Mouse (Mus musculus) CD4-positive, CD25-positive, alpha-beta regulatory T cell, adult 4 months (primary cell): ENCODE measurements around the gene Slc25a39. TPM values are rescaled to one million over a fixed set of nuclear protein-coding genes. Genes with fewer than 3 reads are reported as not detected.
"Not testable (repeated sequence)": the region's sequence is repeated elsewhere in the genome, so short reads cannot be mapped to it uniquely, and the experiment has no call there.

Experiments
- ATAC-seq: one replicate; pipeline ENCODE4 v1.8.0; 2017
- polyA plus RNA-seq, 2 experiments: library from polyadenylated mRNA; unstranded; fragments of 100-300 nt; shearing (Covaris generic); gene quantifications; one replicate each; pipeline ENCODE4 v1.2.1; 2017

Slc25a39 gene
- polyA plus RNA-seq, 2 experiments from 2014 or later: 44.0 to 44.2 TPM

DNA sequence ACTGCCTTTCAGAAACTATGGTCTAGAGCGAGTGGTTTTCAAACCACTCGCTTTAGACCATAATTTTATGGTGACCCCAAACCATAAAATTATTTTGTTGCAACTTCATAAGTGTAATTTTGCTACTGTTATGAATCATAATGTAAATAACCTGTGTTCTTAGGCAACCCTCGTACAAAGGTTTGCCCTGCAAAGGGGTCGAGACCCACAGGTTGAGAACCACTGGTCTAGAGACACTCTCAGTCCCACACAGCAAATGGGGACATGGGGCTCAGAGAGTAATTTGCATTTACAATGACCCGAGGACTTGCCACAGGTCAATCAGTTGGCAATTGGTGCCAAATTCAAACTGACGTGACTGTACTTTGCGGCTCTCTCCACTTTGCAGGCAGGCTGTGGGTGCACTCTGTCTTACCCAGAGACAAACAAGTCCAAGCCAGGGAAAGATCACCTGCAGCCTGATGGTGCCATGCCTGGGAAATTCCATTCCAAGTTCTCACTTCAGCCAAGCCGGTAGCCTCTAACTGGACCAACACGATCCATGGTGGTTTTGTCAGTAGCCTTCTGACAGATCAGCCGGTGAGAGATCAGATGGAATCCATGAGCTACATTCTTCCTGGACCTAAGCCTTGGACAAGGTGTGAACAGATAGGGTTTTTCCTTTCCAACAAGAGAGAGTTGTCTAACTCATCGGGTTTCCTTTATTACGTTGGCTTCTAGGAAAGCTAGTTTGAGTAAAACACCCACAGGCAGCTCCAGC is 35.6 kb downstream of the Slc25a39 start:
- no peak for ATAC-seq

DNA sequence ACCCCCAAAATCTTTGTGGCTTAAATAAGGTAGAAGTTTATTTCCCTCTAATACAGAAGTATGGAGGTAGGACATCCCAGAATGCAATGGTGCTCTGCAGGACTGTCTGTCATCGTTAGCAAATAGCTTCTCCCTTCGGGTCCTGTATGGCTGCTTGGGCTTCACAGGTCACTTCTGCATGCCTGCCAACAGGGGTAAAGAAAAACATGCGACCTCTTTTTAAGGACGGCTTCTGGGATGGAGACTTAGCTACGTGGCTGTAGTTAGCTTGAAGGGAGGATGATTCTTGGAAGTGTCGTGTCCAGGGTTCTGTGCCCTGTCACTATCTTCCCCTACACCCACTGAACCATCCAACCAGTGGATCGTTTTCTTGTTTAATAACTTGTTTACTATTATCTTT is 37.5 kb downstream of the Slc25a39 start:
- ATAC-seq: no peak

DNA sequence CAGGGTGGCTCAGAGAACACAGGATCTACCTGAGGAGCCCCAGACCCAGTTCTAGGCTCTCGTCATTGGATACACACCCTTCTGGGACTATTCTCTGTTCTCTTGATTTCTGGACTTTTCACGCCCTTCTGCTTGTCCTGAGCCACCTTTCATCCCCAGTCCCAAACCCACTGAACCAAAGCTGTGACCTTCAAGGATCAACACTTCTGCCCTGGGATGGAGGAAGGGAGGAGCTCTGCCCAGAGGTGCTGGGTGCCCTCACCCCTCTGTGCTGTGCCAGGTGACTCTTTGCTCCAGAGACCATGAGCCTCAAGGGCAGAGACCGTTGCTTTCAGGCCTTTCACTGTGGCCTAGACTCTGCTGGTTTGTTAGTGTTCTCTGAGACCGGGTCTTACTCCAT is 38.5 kb downstream of the Slc25a39 start:
- ATAC-seq: no peak

DNA sequence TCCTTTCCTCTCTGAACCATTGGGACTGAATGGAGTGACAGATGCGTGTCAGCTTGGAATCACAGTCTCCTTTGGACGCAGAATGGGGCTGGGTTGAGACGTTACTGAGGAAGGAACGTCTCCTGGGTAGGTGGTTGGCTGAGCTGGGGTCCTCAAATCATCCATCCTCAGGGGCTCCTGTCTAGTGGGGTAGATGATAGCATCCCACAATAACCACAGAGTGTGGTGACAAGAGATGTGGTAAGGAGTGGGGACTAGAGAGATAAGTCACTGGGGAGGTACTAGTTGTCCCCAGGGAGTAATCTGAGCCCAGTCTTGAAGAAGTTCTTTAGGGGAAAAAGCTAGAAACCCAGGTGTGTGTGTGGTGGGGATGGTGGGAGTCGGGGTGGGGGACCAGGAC is 39.4 kb downstream of the Slc25a39 start:
- no peak for ATAC-seq

DNA sequence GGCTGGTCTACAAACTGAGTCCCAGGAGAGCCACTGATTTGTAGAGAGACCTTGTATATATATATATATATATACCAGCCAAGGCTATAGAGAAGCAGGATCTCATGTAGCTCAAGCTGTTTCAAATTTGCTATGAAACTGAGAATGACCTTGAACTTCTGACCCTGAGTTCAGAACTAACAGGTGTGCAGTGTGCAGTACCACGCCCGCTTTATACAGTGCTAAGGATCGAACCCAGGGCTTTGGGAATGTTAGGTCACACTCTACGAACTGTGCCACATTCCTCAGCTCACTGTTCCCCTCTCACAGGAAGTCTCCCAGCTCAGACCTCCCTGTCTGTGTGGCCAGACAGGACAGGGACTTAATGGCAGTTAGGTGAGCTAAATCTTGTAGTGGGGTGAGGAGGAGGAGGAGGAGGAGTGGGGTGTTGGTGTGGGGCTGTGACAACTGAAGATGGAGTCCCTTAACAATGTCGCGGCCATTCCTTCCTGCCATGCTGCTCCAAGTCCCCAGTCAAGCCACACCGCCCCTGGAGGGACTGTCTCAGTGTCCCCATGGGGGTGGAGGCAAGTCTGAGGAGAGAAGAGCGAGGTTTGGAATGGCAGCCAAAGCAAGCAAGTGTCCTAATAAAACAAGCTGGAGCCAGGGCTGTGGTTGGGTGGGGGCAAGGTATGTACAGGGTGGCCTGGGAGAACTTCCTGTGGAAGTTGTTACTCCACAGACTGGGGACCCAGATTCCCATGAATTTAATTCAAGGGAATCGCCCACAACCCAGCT is 40.1 kb downstream of the Slc25a39 start:
- no peak for ATAC-seq

DNA sequence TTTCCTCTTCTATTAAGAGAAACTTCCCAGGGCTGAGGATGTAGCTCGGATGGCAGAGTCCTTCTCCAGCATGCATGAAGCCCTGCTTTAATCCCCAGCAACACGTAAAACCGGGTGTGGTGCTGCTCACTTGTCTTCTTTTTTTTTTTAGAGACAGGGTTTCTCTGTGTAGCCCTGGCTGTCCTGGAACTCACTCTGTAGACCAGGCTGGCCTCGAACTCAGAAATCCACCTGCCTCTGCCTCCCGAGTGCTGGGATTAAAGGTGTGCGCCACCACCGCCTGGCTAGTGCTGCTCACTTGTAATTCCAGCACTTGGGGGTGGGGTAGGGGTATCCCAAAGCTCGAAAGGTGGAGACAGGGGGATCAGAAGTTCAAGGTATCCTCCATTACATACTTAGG is 41.6 kb downstream of the Slc25a39 start, which contains the start of gene Slc4a1:
TSS of gene Slc4a1 (minus strand) at position 101 of the 400 bp plus-strand sequence.
- not testable (repeated sequence) for ATAC-seq

DNA sequence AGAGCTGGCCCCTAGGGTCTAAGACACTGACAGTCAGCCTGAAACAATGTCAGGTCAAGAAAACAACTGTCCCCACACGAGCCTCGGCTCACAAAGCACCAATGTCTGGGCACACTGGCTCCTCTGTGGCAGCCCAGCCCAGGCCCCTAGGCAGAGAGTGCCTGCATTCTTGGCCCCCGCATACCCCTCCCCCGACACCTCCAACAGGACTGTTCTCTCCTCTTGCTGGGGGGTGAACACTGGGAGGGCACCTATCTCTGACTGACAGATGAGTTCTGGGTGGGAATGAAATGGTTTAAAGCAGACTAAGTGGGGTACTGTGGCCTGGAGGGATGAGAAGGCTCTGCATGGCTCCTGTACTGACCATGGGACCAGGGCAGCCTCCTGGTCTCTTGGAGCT is 42.0 kb downstream of the Slc25a39 start:
- no peak for ATAC-seq

DNA sequence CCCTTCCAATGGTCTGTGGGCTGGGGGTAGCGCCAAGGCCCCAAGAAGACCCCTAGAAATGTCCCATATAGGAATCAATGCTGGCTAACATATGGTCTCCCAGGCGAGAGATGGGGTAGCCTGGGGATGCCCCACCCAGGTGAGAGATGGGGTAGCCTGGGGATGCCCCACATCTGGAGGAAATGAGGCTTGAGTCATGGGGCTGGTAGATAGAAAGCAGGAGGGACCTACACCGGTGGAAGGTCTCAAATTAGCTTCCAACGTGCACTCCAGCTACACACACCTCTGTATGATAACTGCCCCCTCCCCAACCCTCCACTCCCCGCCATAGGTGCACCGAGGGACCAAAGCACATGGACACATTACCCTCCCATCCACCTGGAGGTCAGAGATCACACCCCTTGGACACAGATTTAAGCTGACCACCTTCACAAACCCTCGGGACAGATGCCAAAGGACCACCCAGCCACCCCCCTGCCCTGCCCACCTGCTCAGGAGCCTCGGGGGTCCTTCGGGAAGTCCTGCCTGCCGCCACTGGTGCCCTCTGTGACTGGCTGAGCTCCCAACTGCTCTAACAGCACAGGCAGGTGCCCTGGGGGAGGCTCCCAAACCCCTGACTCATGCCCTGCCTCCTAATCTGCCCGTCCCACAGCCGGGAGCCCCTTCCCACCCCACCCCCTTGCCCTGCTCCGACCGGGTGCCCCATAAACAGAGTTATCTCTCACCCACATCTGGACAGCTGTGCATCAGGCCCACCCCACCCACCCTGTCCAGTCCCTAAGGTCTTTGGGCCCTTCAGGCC is 43.0 kb downstream of the Slc25a39 start:
- no peak for ATAC-seq

DNA sequence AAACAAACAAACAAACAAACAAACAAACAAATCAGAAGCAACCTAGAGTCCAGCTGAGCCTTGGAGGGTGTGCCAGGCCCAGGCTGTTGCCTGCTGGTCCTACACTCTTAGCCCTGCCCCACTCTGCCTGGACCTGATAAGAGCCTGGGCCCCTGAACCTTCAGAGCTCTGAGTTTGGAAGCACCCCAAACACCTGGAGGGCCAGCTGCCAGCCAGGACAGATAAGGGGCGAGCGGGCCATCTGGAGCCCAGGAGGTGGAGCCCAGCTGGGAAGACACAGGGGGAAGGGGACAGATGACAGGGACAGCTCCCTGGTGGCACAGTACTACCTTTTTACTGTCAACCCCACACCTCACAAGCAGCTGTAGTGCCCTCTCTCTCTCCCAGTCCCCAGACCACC is 44.1 kb downstream of the Slc25a39 start:
- no peak for ATAC-seq

DNA sequence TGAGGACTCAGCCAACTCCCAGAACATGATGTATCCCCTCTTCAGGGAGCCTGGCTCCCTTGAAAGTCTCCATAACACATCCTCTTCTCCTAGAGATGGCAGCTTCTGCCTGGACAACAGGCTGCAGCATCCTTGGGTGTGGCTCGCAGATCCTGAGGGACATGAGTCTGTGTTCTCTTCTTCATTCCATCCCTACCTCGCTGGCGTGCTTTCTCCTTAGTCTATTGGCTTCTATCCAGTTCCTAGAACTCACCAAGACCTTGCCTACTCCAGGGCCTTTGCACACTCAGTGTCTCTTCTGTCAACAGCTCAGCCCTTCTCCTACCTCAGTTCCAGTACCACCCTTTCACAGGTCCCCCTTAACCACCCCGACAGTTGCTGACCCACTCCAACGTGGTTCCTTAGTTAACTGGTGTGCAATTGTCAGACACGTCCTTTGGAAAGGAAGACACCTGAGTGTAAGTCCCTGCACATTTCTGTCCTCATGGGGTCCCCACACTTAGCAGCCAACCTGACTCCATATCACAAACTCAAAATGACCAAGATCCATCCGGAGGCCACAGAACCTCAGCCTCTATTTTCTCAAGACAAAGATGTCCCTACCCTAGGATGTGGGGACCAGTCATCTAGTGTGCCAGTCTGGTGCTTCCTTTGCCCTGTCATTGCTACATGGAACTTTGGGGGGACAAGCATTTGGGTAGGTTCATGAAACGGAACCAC is 45.8 kb downstream of the Slc25a39 start:
- no peak for ATAC-seq

DNA sequence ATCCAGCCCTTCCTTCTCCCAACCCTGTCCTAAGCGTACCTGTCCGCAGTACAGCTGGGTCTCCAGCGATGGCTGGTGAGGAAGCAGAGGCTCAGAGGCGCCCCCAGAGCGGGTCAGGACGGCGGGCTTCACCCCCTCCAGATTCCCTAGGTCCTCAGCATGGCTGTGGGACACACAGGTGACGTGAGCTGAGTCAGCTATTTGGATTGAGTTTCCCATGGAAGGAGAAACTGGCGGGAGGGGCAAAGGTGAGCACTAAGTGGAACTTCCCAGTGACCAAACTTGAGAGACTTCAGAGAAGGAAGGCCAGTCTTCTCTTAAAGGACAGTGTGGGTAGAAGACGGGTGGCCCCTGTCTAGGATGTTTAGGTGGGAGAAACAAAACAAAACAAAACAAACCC is 49.4 kb downstream of the Slc25a39 start:
- ATAC-seq: no peak

DNA sequence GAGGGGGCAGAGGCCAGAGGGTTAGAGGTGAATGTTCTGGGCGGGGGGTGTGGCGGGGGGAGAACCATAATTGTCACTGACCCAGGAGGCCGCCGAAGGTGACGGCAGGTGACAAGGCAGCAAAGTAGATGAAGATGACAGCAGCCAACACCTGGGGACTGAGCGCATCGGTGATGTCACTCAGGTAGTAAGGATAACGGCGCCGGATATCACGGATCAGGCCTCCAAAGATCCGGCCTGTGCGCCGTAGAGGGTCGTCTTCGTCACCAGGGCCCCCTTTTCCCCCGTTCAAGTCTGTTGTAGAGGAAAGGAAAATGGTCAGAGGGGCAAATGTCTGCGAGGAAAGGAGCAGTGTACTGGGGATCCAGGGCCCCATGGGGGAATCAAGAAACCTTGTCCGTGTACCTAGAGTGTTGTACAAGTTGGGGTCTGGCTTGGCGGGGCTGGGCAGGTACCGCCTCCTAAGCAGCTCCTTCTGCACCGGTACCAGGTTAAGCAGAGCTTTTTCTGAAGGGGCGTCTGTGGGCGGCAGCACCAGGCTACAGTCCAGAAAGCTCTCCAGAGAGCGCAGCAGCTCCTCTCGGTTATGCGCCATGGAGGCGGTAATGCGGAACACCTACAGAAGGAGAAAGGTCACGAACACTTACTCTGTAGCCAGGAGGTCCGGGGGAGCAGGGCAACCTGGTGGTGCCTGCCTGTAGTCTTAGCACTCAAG is 51.0 kb downstream of the Slc25a39 start:
- no peak for ATAC-seq

DNA sequence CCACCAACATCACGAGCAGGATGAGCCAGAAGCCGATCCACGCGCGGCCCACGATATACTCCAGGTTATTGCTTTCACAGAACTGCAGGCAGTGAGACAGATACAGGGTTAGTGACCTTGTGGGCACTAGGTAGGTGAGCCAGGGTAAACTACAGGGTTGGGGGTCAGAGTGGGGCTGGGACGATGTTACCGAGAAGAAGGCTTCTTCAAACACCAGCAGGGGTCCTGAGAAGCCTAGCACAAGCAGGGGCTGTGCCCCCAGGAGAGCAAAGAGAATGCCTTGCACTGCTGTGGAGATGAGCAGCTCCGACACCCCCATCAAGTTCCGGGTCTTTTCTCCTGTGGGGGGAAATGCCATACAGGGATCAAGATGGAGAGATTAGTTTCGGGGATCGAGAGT is 51.6 kb downstream of the Slc25a39 start:
- ATAC-seq: no peak

DNA sequence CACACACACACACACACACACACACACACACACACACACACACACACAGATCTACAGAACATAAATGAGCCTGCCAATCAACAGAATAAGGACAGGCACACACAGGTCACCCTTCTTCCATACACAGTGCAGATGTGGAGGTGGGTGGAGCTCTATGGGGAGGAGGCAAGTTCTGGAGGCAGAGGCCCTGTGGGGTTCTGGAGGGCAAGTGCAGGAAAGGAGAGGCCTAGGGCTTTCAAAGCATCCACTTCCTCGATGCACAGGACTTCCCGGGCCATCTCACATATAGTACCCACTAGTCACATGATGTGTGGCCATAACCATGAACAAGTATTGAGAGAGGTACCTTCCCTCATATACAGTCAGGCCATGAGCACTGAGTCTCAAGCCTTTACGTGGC is 52.2 kb downstream of the Slc25a39 start:
- no peak for ATAC-seq

DNA sequence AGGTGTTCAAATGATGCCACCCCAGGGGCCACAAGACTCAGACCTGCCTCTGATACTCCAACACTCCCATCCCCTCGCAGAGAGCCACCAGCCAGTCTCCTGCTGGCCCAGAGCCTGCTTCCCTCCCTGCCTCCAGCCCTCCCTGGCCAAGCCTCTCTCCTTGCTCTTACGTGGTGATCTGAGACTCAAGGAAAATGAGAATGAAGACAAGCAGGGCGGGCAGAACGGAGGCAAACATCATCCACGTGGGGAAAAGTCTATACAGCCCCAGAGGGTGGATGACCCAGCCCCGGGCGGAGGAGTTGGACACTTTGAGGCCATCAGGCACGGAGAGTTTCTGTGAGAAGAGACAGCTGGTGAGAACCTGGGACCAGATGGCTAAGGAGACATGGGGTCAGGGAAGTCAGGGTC is 54.7 kb downstream of the Slc25a39 start:
- no peak for ATAC-seq

Other genes with a start within 250 kb of the Slc25a39 start
- gene Lsm12, start 222.7 kb downstream of the Slc25a39 start, polyA plus RNA-seq: 10 to 100 TPM; 33.4 to 69.4 TPM
- gene G6pc3, start 218.3 kb downstream of the Slc25a39 start, polyA plus RNA-seq: 10 to 100 TPM; 29.1 to 53.9 TPM
- gene Hdac5, start 177.8 kb downstream of the Slc25a39 start, polyA plus RNA-seq: 10 to 100 TPM in 1 of 2 experiments, 1 to 10 TPM in 1; 6.5 to 12.3 TPM
- 1 to 10 TPM in 1 of 2 experiments, under 1 TPM in 1; 0.40 to 1.8 TPM for gene BC030867, start 159.1 kb downstream of the Slc25a39 start, polyA plus RNA-seq
- gene Asb16, start 139.2 kb downstream of the Slc25a39 start, polyA plus RNA-seq: not detected
- 10 to 100 TPM; 64.7 to 80.5 TPM for gene Tmub2, start 123.0 kb downstream of the Slc25a39 start, polyA plus RNA-seq
- gene Atxn7l3, start 111.3 kb downstream of the Slc25a39 start, polyA plus RNA-seq: 1 to 10 TPM; 7.2 to 7.3 TPM
- gene Ubtf, start 88.2 kb downstream of the Slc25a39 start, polyA plus RNA-seq: 10 to 100 TPM; 46.1 to 51.1 TPM
- gene Slc4a1, start 41.7 kb downstream of the Slc25a39 start, polyA plus RNA-seq: not detected
- gene Rundc3a, start 14.5 kb downstream of the Slc25a39 start, polyA plus RNA-seq: 1 to 10 TPM; 3.3 to 3.5 TPM
- gene Grn, start 22.4 kb upstream of the Slc25a39 start, polyA plus RNA-seq: 10 to 100 TPM; 23.3 to 51.4 TPM
- not detected for gene Fam171a2, start 39.7 kb upstream of the Slc25a39 start, polyA plus RNA-seq
- gene Itga2b, start 62.2 kb upstream of the Slc25a39 start, polyA plus RNA-seq: 1 to 10 TPM in 1 of 2 experiments, under 1 TPM in 1; 0.36 to 1.5 TPM
- 10 to 100 TPM; 64.2 to 75.8 TPM for gene Gpatch8, start 148.4 kb upstream of the Slc25a39 start, polyA plus RNA-seq
- not detected for gene Gm11627, start 171.5 kb upstream of the Slc25a39 start, polyA plus RNA-seq
- not detected for gene Fzd2, start 196.4 kb upstream of the Slc25a39 start, polyA plus RNA-seq